Mouse (Mus musculus) regulatory T cell (primary cell): ENCODE results near the gene Chd3.
"Not testable (repeated sequence)": the region's sequence is repeated elsewhere in the genome, so short reads cannot be mapped to it uniquely, and the experiment has no call there.

Source experiments
- in situ Hi-C: fragments of 300-600 bp; cut with MboI, MseI; formaldehyde crosslinking; loops from one replicate; pipeline ENCODE4 v1.15.1; 2025; ENCODE audit warnings: high pct_unique_total_duplicates

The Chd3 gene

GRCm38 (mm10) chr11:69407724-69408004, 38.5 kb upstream of the Chd3 start:
- in situ Hi-C loops: loop anchor here (10.0 to 25.0 kb wide), 3 partner anchors 487 to 1255 kb away; partner anchors contain the start of genes Acap1, Eno3, Pfn1 and Spag7

DNA sequence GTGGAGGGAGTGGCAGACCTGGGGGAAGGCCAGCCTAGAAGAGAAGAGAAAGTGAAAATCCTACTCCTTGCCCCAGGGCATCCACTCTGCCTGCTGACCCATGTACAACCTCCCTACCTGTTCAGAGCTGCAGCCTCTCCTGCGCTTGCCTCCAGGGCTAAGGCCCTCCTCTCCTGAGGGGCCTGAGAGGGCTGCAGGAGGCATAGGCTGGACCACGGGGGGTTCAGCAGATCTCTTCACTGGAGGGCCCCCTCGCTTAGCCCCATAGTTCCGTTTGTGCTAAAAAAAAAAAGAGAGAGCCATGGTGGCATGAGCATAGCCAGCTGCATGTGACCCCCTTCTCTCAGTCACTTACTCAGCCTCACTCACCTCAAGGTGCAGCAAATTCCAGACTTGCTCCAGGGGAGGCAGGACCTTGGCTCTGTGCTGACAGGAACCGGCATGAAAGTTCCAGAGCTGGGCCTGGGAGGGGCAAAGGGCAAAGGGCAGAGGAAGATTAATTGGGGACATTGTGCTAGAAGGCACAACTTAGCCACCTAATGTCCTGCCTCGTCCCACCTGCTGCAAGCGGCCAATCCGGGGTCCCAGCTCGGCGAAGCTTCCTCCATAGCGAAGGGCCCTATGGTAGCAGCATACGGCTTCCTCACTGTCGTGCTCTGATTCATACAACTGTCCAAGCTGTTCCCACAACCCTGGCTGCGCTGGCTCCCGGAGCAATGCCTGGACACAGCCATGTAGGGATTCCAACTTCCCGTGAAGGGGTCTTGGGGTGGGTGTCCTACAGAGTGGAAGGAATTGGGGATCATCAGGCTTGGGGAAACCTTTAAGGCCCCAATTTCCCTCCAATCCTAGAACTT, 37.9 kb upstream of the Chd3 start:
- in situ Hi-C loops: loop anchor here (10.0 to 25.0 kb wide), 3 partner anchors 488 to 1255 kb away; partner anchors contain the start of genes Acap1, Eno3, Pfn1 and Spag7

GRCm38 (mm10) chr11:69406282-69406681, 37.1 kb upstream of the Chd3 start:
- in situ Hi-C loops: loop anchor here (10.0 to 25.0 kb wide), 3 partner anchors 489 to 1256 kb away; partner anchors contain the start of genes Acap1, Eno3, Pfn1 and Spag7

GRCm38 (mm10) chr11:69405397-69406200, 36.4 kb upstream of the Chd3 start:
- in situ Hi-C loops: loop anchor here (10.0 to 25.0 kb wide), 3 partner anchors 489 to 1257 kb away; partner anchors contain the start of genes Acap1, Eno3, Pfn1 and Spag7

- in situ Hi-C loops: loop anchor here (5.0 to 25.0 kb wide), 4 partner anchors 113 to 1258 kb away; partner anchors contain the start of genes Acap1, Eno3, Pfn1 and Spag7
Observed at GRCm38 (mm10) chr11:69404595-69405396, 35.6 kb upstream of the Chd3 start.

DNA sequence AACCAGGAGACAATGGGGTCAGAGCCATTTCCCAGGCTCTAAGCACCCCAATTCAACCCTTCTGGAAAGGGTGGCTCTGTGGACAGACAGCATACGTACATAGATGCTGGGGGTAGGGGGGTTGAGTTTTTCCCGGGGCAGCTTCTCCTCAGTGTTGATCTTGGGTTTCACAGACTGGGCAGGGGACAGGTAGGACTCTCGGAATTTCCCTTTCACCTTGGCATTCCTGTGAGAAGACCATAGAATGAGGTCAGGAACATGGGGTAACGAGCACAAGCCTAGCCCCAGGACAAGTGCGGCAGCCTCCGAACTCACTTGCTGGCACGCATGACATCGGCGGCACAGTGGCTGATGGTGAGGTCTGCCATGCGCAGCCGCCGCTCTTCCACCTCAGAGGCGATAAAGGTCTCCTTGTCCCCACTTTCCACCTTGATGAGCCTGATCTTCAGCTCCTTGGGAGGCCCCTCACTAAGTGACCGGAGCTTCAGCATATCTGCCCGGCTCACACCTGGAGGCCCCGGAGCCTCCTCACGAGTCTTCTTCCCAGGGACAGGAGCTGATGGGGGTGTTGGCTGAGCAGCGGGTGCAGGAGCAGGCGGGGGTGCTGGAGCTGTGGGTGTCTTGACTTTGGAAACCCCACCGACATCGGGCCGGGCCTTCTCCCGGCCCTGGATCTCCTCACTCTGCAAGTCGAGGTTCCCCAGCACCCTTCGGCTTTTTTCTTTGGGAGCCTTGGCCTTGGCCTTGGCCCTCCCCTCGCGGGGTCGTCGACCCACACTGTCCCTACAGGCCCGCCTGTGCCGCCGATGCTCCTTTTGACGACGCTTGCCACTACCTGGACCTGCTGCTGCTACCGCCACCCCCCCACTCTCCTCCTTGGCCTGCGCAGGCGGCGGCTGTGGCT, 34.7 kb upstream of the Chd3 start:
- in situ Hi-C loops: loop anchor here (5.0 to 25.0 kb wide), 4 partner anchors 113 to 1258 kb away; partner anchors contain the start of genes Acap1, Eno3, Pfn1 and Spag7

DNA sequence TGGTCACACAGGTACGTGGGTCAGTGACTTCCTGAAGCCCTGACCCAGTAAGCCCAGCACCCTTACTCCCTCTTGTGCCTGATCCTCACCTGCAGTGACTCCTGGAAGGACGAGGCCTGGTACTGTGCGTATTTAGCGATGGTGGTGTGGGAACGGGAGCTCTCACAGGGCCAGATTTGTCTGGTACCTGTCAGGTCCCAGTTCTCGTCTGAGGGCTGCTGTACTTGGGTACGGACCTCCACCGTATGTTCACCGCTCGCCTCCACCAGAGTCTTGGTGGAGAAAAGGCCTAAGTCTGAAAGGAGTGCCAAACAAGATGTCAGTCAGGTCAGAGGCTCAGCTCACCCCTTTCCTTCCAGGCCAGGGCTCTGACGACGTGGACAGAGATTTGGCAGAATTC, 32.8 kb upstream of the Chd3 start:
- in situ Hi-C loops: loop anchor here (5.0 to 25.0 kb wide), 4 partner anchors 115 to 1260 kb away; partner anchors contain the start of genes Acap1, Eno3, Pfn1 and Spag7

DNA sequence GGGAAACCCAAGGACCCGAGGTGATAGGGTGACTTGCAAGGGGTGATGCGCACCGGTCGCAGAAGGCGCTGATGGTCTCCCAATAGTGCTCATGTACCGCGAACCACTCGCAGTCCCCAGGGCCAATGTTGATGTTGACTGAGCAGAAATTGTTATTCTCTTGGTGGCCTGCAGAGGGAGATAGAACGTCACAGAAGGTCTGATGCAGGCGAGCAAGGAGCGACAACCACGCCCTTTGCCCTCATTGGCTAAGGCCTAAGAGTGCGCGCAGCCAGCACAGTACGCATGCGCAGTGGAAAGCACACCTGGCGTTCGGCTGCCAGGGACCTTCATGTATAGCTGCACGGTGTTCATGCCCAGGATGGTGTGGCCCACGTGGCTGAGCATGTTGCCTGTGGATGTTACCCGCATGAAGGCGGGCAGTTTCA, 32.0 kb upstream of the Chd3 start:
- in situ Hi-C loops: loop anchor here (5.0 to 25.0 kb wide), 4 partner anchors 116 to 1261 kb away; partner anchors contain the start of genes Acap1, Eno3, Pfn1 and Spag7

- in situ Hi-C loops: loop anchor here (5.0 to 25.0 kb wide), 4 partner anchors 117 to 1262 kb away; partner anchors contain the start of genes Acap1, Eno3, Pfn1 and Spag7
Observed at GRCm38 (mm10) chr11:69400083-69400850, 31.1 kb upstream of the Chd3 start.

GRCm38 (mm10) chr11:69399201-69400082, 30.2 kb upstream of the Chd3 start:
- in situ Hi-C loops: loop anchor here (5.0 to 25.0 kb wide), 4 partner anchors 118 to 1263 kb away; partner anchors contain the start of genes Acap1, Eno3, Pfn1 and Spag7

DNA sequence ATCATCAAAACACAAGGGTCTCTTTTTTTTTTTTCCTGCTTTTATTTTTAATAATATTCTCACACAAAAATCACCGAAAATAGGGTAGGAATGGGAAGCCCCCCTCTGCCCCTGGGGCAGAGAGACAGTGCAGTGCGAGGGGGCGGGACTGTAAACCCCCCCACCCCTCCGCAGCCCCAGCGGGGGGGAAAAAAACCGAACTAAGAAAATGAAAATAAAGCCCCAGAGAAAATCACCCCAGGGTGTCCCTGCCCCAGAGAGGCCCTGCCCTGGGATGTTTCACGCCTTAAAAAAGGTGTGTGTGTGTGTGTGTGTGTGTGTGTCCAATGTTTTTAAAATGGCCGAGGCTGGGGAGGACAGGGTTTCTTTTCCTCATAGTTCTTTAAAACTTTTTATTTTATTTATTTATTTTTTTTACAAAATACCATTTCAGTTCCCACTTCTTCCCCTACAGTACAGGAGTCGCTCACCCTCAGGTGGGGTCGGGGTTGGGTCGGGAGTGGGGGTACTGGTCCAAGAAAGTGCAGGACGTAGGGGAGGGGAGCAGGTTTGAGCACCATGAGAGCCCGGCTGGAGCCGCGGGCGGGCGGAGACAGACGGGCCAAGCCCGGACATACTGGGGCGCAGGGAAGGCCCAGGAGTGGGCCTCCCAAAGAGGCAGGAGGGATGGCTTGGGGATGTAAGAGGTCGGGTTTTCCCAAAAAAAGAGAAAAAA, 29.4 kb upstream of the Chd3 start:
- in situ Hi-C loops: no loop called here

GRCm38 (mm10) chr11:69398059-69398458, 28.9 kb upstream of the Chd3 start, which contains the start of gene Tmem88:
Tmem88 (minus strand) TSS chr11:69398234.
- in situ Hi-C loops: no loop called here

- in situ Hi-C loops: no loop called here
Observed at GRCm38 (mm10) chr11:69397581-69398057, 28.4 kb upstream of the Chd3 start.

DNA sequence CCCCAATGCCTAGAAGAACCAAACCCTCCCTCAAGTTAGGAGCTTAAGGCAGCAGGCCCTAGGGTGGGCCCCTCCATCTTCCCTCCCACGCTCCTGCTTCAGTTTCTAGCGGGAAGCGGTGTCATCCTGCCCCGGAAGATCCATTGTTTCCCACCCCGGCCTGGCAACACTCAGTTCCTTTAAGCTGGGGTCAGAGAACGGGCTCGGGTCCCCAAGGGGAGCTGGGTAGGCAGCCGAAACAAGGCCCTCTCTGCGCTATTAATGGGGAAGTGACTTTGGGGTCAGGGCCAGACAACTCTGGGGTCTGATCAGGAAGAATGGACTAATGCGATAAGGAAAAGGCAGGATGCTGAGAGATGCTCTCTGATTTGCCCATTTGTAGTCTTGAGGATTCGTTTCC, 27.6 kb upstream of the Chd3 start:
- in situ Hi-C loops: no loop called here

GRCm38 (mm10) chr11:69395634-69396373, 26.6 kb upstream of the Chd3 start:
- in situ Hi-C loops: no loop called here

DNA sequence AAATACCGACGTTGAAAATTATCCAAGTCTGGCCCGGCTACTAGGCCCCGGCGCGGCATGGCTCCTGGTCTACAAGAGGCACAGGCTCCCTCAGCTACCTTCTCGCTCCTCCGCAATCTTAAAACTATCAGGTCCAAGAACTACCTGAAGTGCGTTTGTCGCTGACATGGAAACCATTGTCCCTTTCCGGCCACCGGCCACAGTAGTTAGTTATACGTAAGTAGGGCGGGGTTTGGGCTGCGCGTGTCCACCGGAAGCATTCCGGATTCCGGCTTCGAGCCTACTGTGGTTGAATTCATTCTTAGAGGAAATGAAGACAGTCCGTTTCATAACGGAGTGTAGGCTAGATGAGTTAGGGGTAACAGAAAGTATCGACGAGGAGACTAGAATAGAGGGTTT, 26.0 kb upstream of the Chd3 start, which contains the start of the genes Naa38 and Cyb5d1:
Gene Naa38 (plus strand): TSS at position 253 of the 399 bp plus-strand sequence.
Gene Cyb5d1 (minus strand): TSS at position 397 of the 399 bp plus-strand sequence.
- in situ Hi-C loops: not testable (repeated sequence)
